Mouse (Mus musculus) heart, embryonic 15.5 days (tissue): Measurements from ENCODE around the gene Dusp28. TPM values are rescaled to one million over a fixed set of nuclear protein-coding genes. Genes with fewer than 3 reads are reported as not detected.
A peak's percentile ranks its signal among the peaks of the same experiment; 100 is the strongest.
"Not testable (repeated sequence)": the region's sequence is repeated elsewhere in the genome, so short reads cannot be mapped to it uniquely, and the experiment has no call there.

Source experiments
- ATAC-seq: fragments of 200-750 bp; cut with Nextera tagmentation; replicated peaks from 2 replicates; pipeline ENCODE4 v1.8.0; 2017; ENCODE audit warnings: low read depth, moderate TSS enrichment; ENCODE audit not compliant: insufficient number of reproducible peaks, insufficient read depth, low FRiP score
- H3K27ac ChIP-seq: fragments of 300-500 bp; sonication (generic); 2 replicates; pipeline ENCODE4 v1.5.1; 2015; ENCODE audit warnings: mild to moderate bottlenecking, inconsistent platforms
- H3K27me3 ChIP-seq: fragments of 300-500 bp; sonication (generic); 2 replicates; pipeline ENCODE4 v1.6.1; 2015; ENCODE audit warnings: inconsistent platforms
- H3K36me3 ChIP-seq: fragments of 300-500 bp; sonication (generic); 2 replicates; pipeline ENCODE4 v1.6.1; 2015; ENCODE audit warnings: mild to moderate bottlenecking, inconsistent platforms
- H3K4me1 ChIP-seq: fragments of 300-500 bp; sonication (generic); replicated peaks from 2 replicates; pipeline ENCODE4 v1.6.1; 2015; ENCODE audit warnings: inconsistent platforms
- H3K4me2 ChIP-seq: fragments of 300-500 bp; sonication (generic); 2 replicates; pipeline ENCODE4 v1.6.1; 2015; ENCODE audit warnings: inconsistent platforms, mild to moderate bottlenecking, moderate library complexity
- H3K4me3 ChIP-seq: fragments of 300-500 bp; sonication (generic); 2 replicates; pipeline ENCODE4 v1.5.1; 2015; ENCODE audit warnings: mild to moderate bottlenecking, inconsistent platforms
- H3K9ac ChIP-seq: fragments of 300-500 bp; sonication (generic); 2 replicates; pipeline ENCODE4 v1.6.1; 2015; ENCODE audit warnings: mild to moderate bottlenecking, inconsistent platforms
- H3K9me3 ChIP-seq: fragments of 300-500 bp; sonication (generic); replicated peaks from 2 replicates; pipeline ENCODE4 v1.6.1; 2016; ENCODE audit warnings: inconsistent platforms
- WGBS: fragments of 180-500 bp; shearing (Covaris S2); methylation state at CpG from one replicate; pipeline ENCODE4 v1.1.7; 2015; ENCODE audit warnings: mixed read lengths; 5-methylcytosine and 5-hydroxymethylcytosine counted together
- polyA plus RNA-seq: library from polyadenylated mRNA; unstranded; fragments of >200 nt; fragmentation: Nextera tagmentation; extraction: Ambion mirVana; gene quantifications from 2 replicates; pipeline ENCODE4 v1.2.1, GENCODE M21; 2015

Gene Dusp28
- polyA plus RNA-seq, 1 experiment from 2014 or later, result 15.0 TPM

DNA sequence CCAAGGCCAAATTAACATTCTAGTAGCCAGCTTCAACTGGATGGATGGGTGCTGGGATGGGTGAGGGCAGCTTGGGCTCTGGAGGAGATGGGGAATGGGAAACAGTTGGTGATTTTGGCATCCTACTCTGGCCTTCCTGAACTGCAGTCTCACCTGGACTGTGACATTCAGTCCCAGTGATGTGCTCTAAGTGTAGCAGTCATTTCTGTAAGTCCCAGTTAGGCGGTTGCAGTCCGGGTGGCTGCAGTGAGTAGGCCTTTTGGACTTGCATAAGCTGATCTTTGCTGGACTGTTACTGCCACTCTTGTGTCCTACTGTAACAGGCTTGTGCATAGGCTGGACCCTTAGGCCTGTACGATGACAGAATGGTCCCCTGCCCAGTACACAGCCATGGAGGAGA is 41.2 kb downstream of the Dusp28 start:
- ATAC-seq, result no peak
- H3K4me3 ChIP-seq, result no peak overlapping the region
- H3K9ac ChIP-seq, result no peak overlapping the region
- no peaks in the 10 kb centered on the region for H3K9me3 ChIP-seq
- 92% methylated on average over 3 of the region's 3 CpGs for WGBS
- H3K27me3 ChIP-seq, result no peaks in the 10 kb centered on the region
- peaks cover 41% of the 10 kb centered on the region for H3K36me3 ChIP-seq
- H3K27ac ChIP-seq, result no peak overlapping the region
- no peaks in the 10 kb centered on the region for H3K4me1 ChIP-seq
- H3K4me2 ChIP-seq, result no peak overlapping the region

DNA sequence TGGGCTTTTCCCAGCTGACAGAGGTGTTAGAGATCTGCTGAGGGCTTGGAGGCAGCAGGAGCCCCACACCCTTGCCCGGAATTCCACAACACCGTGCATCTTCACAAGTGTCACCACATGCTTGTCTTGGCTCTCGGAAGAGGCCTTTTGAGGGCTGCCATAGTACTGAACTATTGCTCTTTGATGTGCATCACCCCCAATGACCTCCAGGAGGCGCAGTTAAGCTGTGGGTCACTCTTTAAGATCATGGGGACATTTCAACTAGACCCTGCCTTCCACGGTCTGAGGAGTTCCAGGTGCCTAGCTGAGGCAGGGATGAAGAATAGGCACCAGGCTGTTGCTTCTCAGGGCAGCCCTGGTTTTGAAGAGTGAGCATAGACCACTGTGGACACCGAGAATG is 42.6 kb downstream of the Dusp28 start:
- 56% methylated on average over 6 of the region's 6 CpGs for WGBS
- peaks cover 32% of the 10 kb centered on the region; the same call in 1 of the 2 replicates for H3K36me3 ChIP-seq
- H3K4me2 ChIP-seq, result no peak overlapping the region
- H3K4me3 ChIP-seq, result no peak overlapping the region
- H3K27ac ChIP-seq, result no peak overlapping the region
- no peak overlapping the region for H3K9ac ChIP-seq
- H3K27me3 ChIP-seq, result no peaks in the 10 kb centered on the region
- ATAC-seq, result no peak
- H3K4me1 ChIP-seq, result no peaks in the 10 kb centered on the region
- H3K9me3 ChIP-seq, result no peaks in the 10 kb centered on the region

DNA sequence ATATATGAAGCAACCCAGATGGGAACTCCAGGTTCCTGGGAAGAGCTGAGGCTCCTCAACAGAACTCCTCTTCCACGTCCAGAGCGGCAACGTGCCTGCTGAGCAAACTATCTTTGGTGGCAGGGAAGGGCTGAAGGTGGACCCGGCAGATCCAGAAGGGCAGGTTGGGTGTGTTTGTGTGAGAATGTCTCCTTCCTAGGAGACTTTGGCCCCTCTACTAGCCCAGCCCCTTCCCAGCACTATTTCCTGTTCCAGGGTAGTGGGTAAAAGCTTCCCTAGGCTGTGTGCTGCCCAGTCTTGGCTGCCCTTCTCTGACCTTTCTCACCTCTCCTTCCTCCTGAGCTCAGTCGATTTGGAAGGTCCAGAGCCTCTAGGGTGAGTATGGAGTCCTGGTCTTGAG is 43.8 kb downstream of the Dusp28 start, which contains the start of gene Gpr35:
Gene Gpr35 (plus strand): TSS at position 259 of the 400 bp plus-strand sequence.
- no peak within 1 kb of the TSS for H3K27ac ChIP-seq
- WGBS, result 77% methylated on average over 5 of the region's 5 CpGs
- ATAC-seq, result no peak

DNA sequence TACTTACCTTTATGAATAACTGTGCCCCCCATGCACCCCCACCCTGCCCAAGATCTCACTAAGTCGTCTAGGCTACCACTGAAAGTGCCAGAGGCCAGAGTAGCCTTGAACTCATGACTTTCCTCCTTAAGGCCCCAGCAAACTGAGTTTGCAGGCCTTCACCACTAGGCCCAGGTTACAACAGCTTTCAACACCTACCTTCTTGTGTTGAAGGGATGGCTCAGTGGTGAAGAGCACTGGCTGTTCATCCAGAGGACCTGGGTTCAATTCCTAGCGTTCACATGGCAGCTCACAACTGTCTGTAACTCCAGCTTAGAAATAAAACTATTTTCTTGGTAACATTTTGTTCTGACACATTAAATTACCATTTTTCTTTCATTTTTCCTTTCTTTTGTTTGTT is 46.9 kb downstream of the Dusp28 start:
- no peak overlapping the region for H3K4me3 ChIP-seq
- no peaks in the 10 kb centered on the region for H3K27me3 ChIP-seq
- ATAC-seq, result no peak
- H3K36me3 ChIP-seq, result peaks cover 2% of the 10 kb centered on the region; the same call in 1 of the 2 replicates
- 66% methylated on average over 2 of the region's 2 CpGs for WGBS
- H3K27ac ChIP-seq, result no peak overlapping the region
- no peaks in the 10 kb centered on the region for H3K9me3 ChIP-seq
- no peaks in the 10 kb centered on the region for H3K4me1 ChIP-seq
- H3K9ac ChIP-seq, result no peak overlapping the region
- no peak overlapping the region for H3K4me2 ChIP-seq

More for the DNA sequence above, 43.8 kb downstream of the Dusp28 start, which contains the start of gene Gpr35:
- Histone ChIP-seq H3K4me2 (no peak within 1 kb of the TSS), H3K9ac (no peak within 1 kb of the TSS), H3K9me3 (no peaks in the 10 kb centered on the region), H3K4me1 (no peaks in the 10 kb centered on the region), H3K4me3 (no peak within 1 kb of the TSS), H3K36me3 (peaks cover 21% of the 10 kb centered on the region; the same call in 1 of the 2 replicates), H3K27me3 (no peaks in the 10 kb centered on the region)

DNA sequence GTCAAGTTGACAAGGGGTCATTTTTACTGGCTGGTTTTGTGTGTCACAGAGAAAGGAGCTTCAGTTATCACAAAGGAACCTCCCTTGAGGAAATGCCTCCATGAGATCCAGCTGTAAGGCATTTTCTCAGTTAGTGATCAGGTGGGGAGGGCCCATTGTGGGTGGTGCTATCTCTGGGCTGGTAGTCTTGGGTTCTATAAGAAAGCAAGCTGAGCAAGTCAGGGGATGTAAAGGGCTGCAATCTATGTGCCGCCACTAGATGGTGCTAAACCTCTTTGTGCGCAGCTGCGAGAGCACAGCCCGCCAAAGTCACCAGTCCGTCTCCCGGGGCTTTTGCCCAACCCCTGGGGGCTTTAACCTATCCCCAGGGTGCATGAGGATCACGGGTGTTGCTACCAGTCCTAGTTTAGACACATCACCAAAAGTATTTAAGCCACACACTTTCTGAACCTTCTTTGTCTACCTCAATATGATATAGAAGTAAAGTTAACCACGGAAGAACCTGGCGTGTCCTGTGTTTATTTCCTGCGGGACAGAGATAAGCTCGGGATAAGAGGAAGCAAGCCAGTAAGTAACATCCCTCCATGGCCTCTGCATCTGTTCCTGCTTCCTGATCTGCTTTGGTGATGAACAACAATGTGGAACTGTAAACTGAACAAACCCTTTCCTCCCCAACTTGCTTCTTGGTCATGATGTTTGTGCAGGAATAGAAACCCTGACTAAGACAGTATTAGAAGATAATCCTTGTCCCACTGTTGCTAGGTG is 50.0 kb downstream of the Dusp28 start:
- ATAC-seq, H3K27me3 ChIP-seq, H3K9ac ChIP-seq, H3K9me3 ChIP-seq, H3K4me1 ChIP-seq, H3K36me3 ChIP-seq, H3K27ac ChIP-seq: not testable (repeated sequence)
- Histone ChIP-seq H3K4me3 (peak overlapping the region; percentile 21), H3K4me2 (peak overlapping the region; percentile 53)
- 4% methylated on average over 11 of the region's 11 CpGs for WGBS

Other genes with a start within 250 kb of the Dusp28 start
- gene Gpc1, start 75.3 kb upstream of the Dusp28 start, polyA plus RNA-seq, result 61.3 and 71.4 TPM in 2 replicates
- gene Ankmy1, start 4.1 kb upstream of the Dusp28 start, polyA plus RNA-seq, result 0.10 and 0.77 TPM in 2 replicates
- 33.5 and 49.5 TPM in 2 replicates for gene Rnpepl1, start 3.8 kb downstream of the Dusp28 start, polyA plus RNA-seq
- gene Capn10, start 27.4 kb downstream of the Dusp28 start, polyA plus RNA-seq, result 21.7 and 23.6 TPM in 2 replicates
- 0.43 and 0.94 TPM in 2 replicates for gene Gpr35, start 43.9 kb downstream of the Dusp28 start, polyA plus RNA-seq
- not detected in 2 replicates for gene Aqp12, start 99.4 kb downstream of the Dusp28 start, polyA plus RNA-seq
- 10.2 and 13.8 TPM in 2 replicates for gene Kif1a, start 195.0 kb downstream of the Dusp28 start, polyA plus RNA-seq
- 0.14 TPM in 1 of 2 replicates, not detected in the other for gene Agxt, start 228.3 kb downstream of the Dusp28 start, polyA plus RNA-seq